Comparison of ENCODE assay signal across 9 mouse cellular contexts in genomic region chr17:73743681-73744311, GRCm38 (mm10). TPM values are rescaled to one million over a fixed set of nuclear protein-coding genes. Genes with fewer than 3 reads are reported as not detected.
DNase-seq lines count a peak whose midpoint lies in the region; ATAC-seq and TF ChIP-seq lines count a peak whose summit lies in the region.
"Had no signal": no experiment of that assay in that cellular context is flagged by ENCODE, and none has a peak within 500 bp of the region (broad histone marks: within the 10 kb centered on the region; RNA-seq: fewer than 3 reads in every experiment).

No protein-coding gene starts in this region.

- ATAC-seq in forebrain, embryonic 12.5 days (ENCODE audit: low FRiP score): peak; percentile 81; the same call in 1 of the 2 replicates

- peak; percentile 69 to 98; a peak in 3 of 4 replicates for TF ChIP-seq CTCF in CH12.LX (conservative IDR thresholded peaks at IDR 0.05 in 1 of 2, IDR thresholded peaks at IDR 0.05 in 1 of 2; ENCODE audit: low read depth in 2 of 2, low read length in 2 of 2)

- H3K27me3 ChIP-seq in CH12.LX (replicated peaks): no peaks in the 10 kb centered on the region
- no peaks in the 10 kb centered on the region for H3K27me3 ChIP-seq in forebrain, embryonic 12.5 days

- no peaks in the 10 kb centered on the region for H3K9me3 ChIP-seq in CH12.LX (replicated peaks; ENCODE audit: low read length)
- H3K9me3 ChIP-seq in forebrain, embryonic 12.5 days: no peaks in the 10 kb centered on the region
- H3K9me3 ChIP-seq: heart, embryonic 13.5 days had no signal

- dilution Hi-C loops in CH12.LX (cut with MboI; ENCODE audit: extremely low pct_ligation_motif_present, extremely low pct_unique_long_range_greater_than_20kb, low sequenced_read_pairs): no loop called here

- TF ChIP-seq EP300 in CH12.LX (IDR thresholded peaks at IDR 0.05; ENCODE audit: low read length): no peak

- H3K4me1 ChIP-seq in CH12.LX (ENCODE audit: control insufficient read depth in 1 of 2, insufficient read depth in 2 of 2): peaks cover 0 to 10% of the 10 kb centered on the region in 2 experiments; a peak in 2 of 4 replicates
- H3K4me1 ChIP-seq in forebrain, embryonic 12.5 days: no peaks in the 10 kb centered on the region
- H3K4me1 ChIP-seq: heart, embryonic 13.5 days had no signal

- TF ChIP-seq POLR2A in CH12.LX (IDR thresholded peaks at IDR 0.05; ENCODE audit: low read depth, low read length): no peak

- no peak overlapping the region for H3K9ac ChIP-seq in CH12.LX (ENCODE audit: insufficient read depth, low read depth)
- H3K9ac ChIP-seq in forebrain, embryonic 12.5 days: no peak overlapping the region
- H3K9ac ChIP-seq: heart, embryonic 13.5 days had no signal

- H3K79me2 ChIP-seq in CH12.LX (replicated peaks; ENCODE audit: control insufficient read depth, extremely low read depth, insufficient read depth, poor library complexity, severe bottlenecking): no peaks in the 10 kb centered on the region

- no peak overlapping the region for H3K4me3 ChIP-seq in CH12.LX (replicated peaks in 1 of 3; ENCODE audit: low read depth in 2 of 3, low read length in 2 of 3, poor library complexity in 1 of 3)
- no peak overlapping the region for H3K4me3 ChIP-seq in forebrain, embryonic 12.5 days (replicated peaks)
- H3K4me3 ChIP-seq: heart, embryonic 13.5 days had no signal

- in situ Hi-C loops in CH12.LX (cut with MboI; ENCODE audit: low pct_ligation_motif_present, low pct_unique_long_range_greater_than_20kb, low sequenced_read_pairs): loop anchor here (25.0 kb wide), 1 partner anchor 881 kb away; no protein-coding TSS in a partner anchor

- H3K27ac ChIP-seq in CH12.LX (ENCODE audit: insufficient read depth, low read depth): no peak overlapping the region
- H3K27ac ChIP-seq in forebrain, embryonic 12.5 days: no peak overlapping the region
- H3K27ac ChIP-seq: heart, embryonic 13.5 days had no signal

- 9% methylated on average over 6 of the region's 6 CpGs for WGBS in forebrain, embryonic 12.5 days

- no peaks in the 10 kb centered on the region for H3K36me3 ChIP-seq in CH12.LX (replicated peaks in 1 of 2; ENCODE audit: control insufficient read depth in 1 of 2, insufficient read depth in 1 of 2, low read length in 1 of 2)
- H3K36me3 ChIP-seq in forebrain, embryonic 12.5 days (replicated peaks): no peaks in the 10 kb centered on the region
- H3K36me3 ChIP-seq: heart, embryonic 13.5 days had no signal

- H3K4me2 ChIP-seq in CH12.LX (ENCODE audit: insufficient read depth, low read depth, poor library complexity, severe bottlenecking): no peak overlapping the region
- no peak overlapping the region for H3K4me2 ChIP-seq in forebrain, embryonic 12.5 days
- H3K4me2 ChIP-seq: heart, embryonic 13.5 days had no signal

- DNase-seq in CH12.LX (ENCODE audit: extremely low read depth): peak; percentile 89
- DNase-seq in brain, embryonic 18.5 days (ENCODE audit: low read depth, low spot score): peak; percentile 74
- peak; percentile 81 for DNase-seq in heart, postnatal 4 days
- DNase-seq in layer of hippocampus, adult 18-20 months (ENCODE audit: low spot score in 2 of 2): peak; percentile 73 to 91
- DNase-seq in lung, postnatal 10 days: peak; percentile 81
- DNase-seq in retina, adult 2 months (ENCODE audit: low read depth, low spot score): peak; percentile 57
- DNase-seq in thymus, postnatal 25 days: peak; percentile 77

- TF ChIP-seq RAD21 in CH12.LX (IDR thresholded peaks at IDR 0.05; ENCODE audit: low read depth, low read length): no peak; the same call in none of the 2 replicates

TF ChIP-seq in CH12.LX, 34 proteins besides CTCF, POLR2A, EP300 and RAD21:
- TF ChIP-seq ZC3H11A (IDR thresholded peaks at IDR 0.05; ENCODE audit: low read depth, low read length) (peak; percentile 95), MEF2A (IDR thresholded peaks at IDR 0.05; ENCODE audit: borderline replicate concordance, low read depth, low read length) (0 out of 2 replicates have a peak, but pooled peaks have one; percentile 23), MAFK (IDR thresholded peaks at IDR 0.05; ENCODE audit: insufficient replicate concordance, low read length) (no peak), NRF1 (IDR thresholded peaks at IDR 0.05; ENCODE audit: low read depth, low read length) (0 out of 2 replicates have a peak, but pooled peaks have one; percentile 36), MAX (IDR thresholded peaks at IDR 0.05; ENCODE audit: low read length) (peak; percentile 56), MXI1 (IDR thresholded peaks at IDR 0.05; ENCODE audit: low read depth, low read length) (peak; percentile 26; the same call in 1 of the 2 replicates), JUND (conservative IDR thresholded peaks at IDR 0.05; ENCODE audit: low read depth, low read length) (0 out of 2 replicates have a peak, but pooled peaks have one; percentile 51), IRF4 (IDR thresholded peaks at IDR 0.05; ENCODE audit: low read depth, low read length) (peak; percentile 32; the same call in 1 of the 2 replicates), TCF12 (IDR thresholded peaks at IDR 0.05; ENCODE audit: low read depth, low read length) (0 out of 2 replicates have a peak, but pooled peaks have one; percentile 17), BHLHE40 (IDR thresholded peaks at IDR 0.05; ENCODE audit: low read depth, low read length) (no peak), CHD2 (IDR thresholded peaks at IDR 0.05; ENCODE audit: low read length) (no peak), NELFE (IDR thresholded peaks at IDR 0.05; ENCODE audit: low read depth, low read length) (peak; percentile 53; the same call in 1 of the 2 replicates), ZKSCAN1 (IDR thresholded peaks at IDR 0.05; ENCODE audit: borderline replicate concordance, low read depth, low read length) (no peak), MYC (IDR thresholded peaks at IDR 0.05; ENCODE audit: low read depth, low read length) (peak; percentile 55; the same call in 1 of the 2 replicates), ELF1 (IDR thresholded peaks at IDR 0.05; ENCODE audit: low read depth, low read length) (peak; percentile 76), MAZ (IDR thresholded peaks at IDR 0.05; ENCODE audit: low read depth, low read length) (peak; percentile 66; the same call in 1 of the 2 replicates), SMC3 (IDR thresholded peaks at IDR 0.05; ENCODE audit: low read depth, low read length) (peak; percentile 98)
TF ChIP-seq in CH12.LX: peak in this region for 13.

RNA-seq across cellular contexts. Expression of gene Galnt14, which starts 33.5 kb away (rescaled TPM):
- total RNA-seq in CH12.LX (2012; rRNA removed): 3.4 and 5.8 TPM in 2 replicates
- total RNA-seq in CH12.LX (2014; rRNA removed): 0.88 and 1.0 TPM in 2 replicates
- polyA plus RNA-seq in CH12.LX (2012; ENCODE audit: insufficient read length, low read depth): 2.0 and 2.4 TPM in 2 replicates
- polyA plus RNA-seq in forebrain, embryonic 12.5 days (2016; fragmentation: Nextera tagmentation; extraction: Ambion mirVana): 7.3 and 10.6 TPM in 2 replicates
- total RNA-seq in heart, postnatal 4 days (2021): under 1 TPM in 1 of 2 experiments, not detected in 1; 0.14 TPM
- 10 to 100 TPM; 18.0 to 21.5 TPM for total RNA-seq in layer of hippocampus, adult 18-20 months (2021)
